12 mouse cellular contexts compared by ENCODE assay signal in the genomic region with DNA sequence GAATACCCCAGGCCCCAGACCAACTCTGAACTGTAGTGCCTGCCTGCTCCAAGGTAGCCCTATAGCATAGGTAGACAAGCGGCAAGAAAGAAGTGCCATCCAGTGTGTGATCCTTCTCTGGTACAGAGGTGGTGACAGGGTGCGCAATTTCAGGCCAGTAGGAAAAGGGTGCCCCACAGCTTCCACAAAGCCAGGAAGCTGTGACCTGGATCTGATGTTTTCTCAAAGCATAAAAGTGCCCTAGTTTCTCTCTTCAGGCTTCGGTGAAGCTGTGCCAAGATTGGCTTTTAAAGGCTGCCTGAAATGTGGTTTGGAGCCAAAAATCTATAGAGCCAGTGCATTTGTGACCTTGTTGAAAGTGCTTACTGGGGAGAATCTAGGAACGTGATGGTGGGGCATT. TPM values are rescaled to one million over a fixed set of nuclear protein-coding genes. Genes with fewer than 3 reads are reported as not detected.
DNase-seq lines count a peak whose midpoint lies in the region; ATAC-seq lines count a peak whose summit lies in the region.
"Had no signal": no experiment of that assay in that cellular context is flagged by ENCODE, and none has a peak within 500 bp of the region (broad histone marks: within the 10 kb centered on the region; RNA-seq: fewer than 3 reads in every experiment).

No protein-coding gene starts in this region.

- H3K4me3 ChIP-seq in hindbrain, embryonic 14.5 days (replicated peaks; ENCODE audit: low read length), result no peak overlapping the region
- no peak overlapping the region for H3K4me3 ChIP-seq in hindbrain, embryonic 10.5 days
- no peak overlapping the region for H3K4me3 ChIP-seq in midbrain, embryonic 15.5 days
- no peak overlapping the region for H3K4me3 ChIP-seq in midbrain, embryonic 10.5 days

- H3K9ac ChIP-seq in hindbrain, embryonic 14.5 days, result no peak overlapping the region
- no peak overlapping the region for H3K9ac ChIP-seq in midbrain, embryonic 15.5 days

- H3K4me2 ChIP-seq in hindbrain, embryonic 14.5 days (replicated peaks), result no peak overlapping the region
- H3K4me2 ChIP-seq in midbrain, embryonic 15.5 days, result no peak overlapping the region

- H3K4me1 ChIP-seq in hindbrain, embryonic 14.5 days (replicated peaks; ENCODE audit: control insufficient read depth, insufficient read depth, low read length), result peaks cover 7% of the 10 kb centered on the region; the same call in 1 of the 2 replicates
- H3K4me1 ChIP-seq in hindbrain, embryonic 10.5 days (replicated peaks), result peaks cover 12% of the 10 kb centered on the region; the same call in 1 of the 2 replicates
- peaks cover 12% of the 10 kb centered on the region for H3K4me1 ChIP-seq in midbrain, embryonic 15.5 days
- peaks cover 10% of the 10 kb centered on the region; the same call in 1 of the 2 replicates for H3K4me1 ChIP-seq in midbrain, embryonic 10.5 days

- WGBS in hindbrain, embryonic 14.5 days, result 81% methylated on average over 4 of the region's 4 CpGs
- 88% methylated on average over 4 of the region's 4 CpGs for WGBS in hindbrain, embryonic 10.5 days
- WGBS in midbrain, embryonic 15.5 days, result 79% methylated on average over 4 of the region's 4 CpGs
- WGBS in midbrain, embryonic 10.5 days, result 93% methylated on average over 4 of the region's 4 CpGs

- peak overlapping the region; percentile 61; the same call in 1 of the 2 replicates for H3K27ac ChIP-seq in hindbrain, embryonic 14.5 days
- no peak overlapping the region for H3K27ac ChIP-seq in hindbrain, embryonic 10.5 days
- peak overlapping the region; percentile 37 for H3K27ac ChIP-seq in midbrain, embryonic 15.5 days
- H3K27ac ChIP-seq in midbrain, embryonic 10.5 days (replicated peaks), result no peak overlapping the region

- DNase-seq in cerebellum, adult 18-20 months, result peak; percentile 48 to 61
- no peak for DNase-seq in cerebellum, postnatal 4 days (ENCODE audit: low spot score in 2 of 2)
- DNase-seq in hindbrain, embryonic 14.5 days (ENCODE audit: low spot score), result no peak
- no peak for DNase-seq in hindbrain, embryonic 10.5 days (ENCODE audit: low spot score)
- DNase-seq in midbrain, embryonic 10.5 days (ENCODE audit: low spot score), result no peak
- DNase-seq in retina, postnatal 1 day, result peak; percentile 58
- DNase-seq in urinary bladder, postnatal 10 days (ENCODE audit: low spot score), result no peak
- DNase-seq: liver; lung, postnatal 36 days; right cerebral cortex, postnatal 25 days had no signal

- no peaks in the 10 kb centered on the region for H3K9me3 ChIP-seq in hindbrain, embryonic 14.5 days (ENCODE audit: control insufficient read depth, low read length)
- no peaks in the 10 kb centered on the region for H3K9me3 ChIP-seq in hindbrain, embryonic 10.5 days
- no peaks in the 10 kb centered on the region for H3K9me3 ChIP-seq in midbrain, embryonic 15.5 days
- H3K9me3 ChIP-seq in midbrain, embryonic 10.5 days (replicated peaks), result no peaks in the 10 kb centered on the region

- ATAC-seq in hindbrain, embryonic 14.5 days (ENCODE audit: low FRiP score), result no peak
- no peak for ATAC-seq in midbrain, embryonic 15.5 days (replicated peaks)
- ATAC-seq: intestine, postnatal 0 days had no signal

- H3K27me3 ChIP-seq in hindbrain, embryonic 14.5 days (ENCODE audit: control insufficient read depth, insufficient read depth, low read length), result no peaks in the 10 kb centered on the region
- no peaks in the 10 kb centered on the region for H3K27me3 ChIP-seq in hindbrain, embryonic 10.5 days (ENCODE audit: insufficient read depth, poor library complexity, severe bottlenecking)
- H3K27me3 ChIP-seq in midbrain, embryonic 15.5 days (replicated peaks), result no peaks in the 10 kb centered on the region
- no peaks in the 10 kb centered on the region for H3K27me3 ChIP-seq in midbrain, embryonic 10.5 days (ENCODE audit: low read depth, poor library complexity, severe bottlenecking)

- H3K36me3 ChIP-seq in hindbrain, embryonic 14.5 days (replicated peaks; ENCODE audit: control insufficient read depth, insufficient read depth), result peaks cover 11% of the 10 kb centered on the region; the same call in 1 of the 2 replicates
- H3K36me3 ChIP-seq in hindbrain, embryonic 10.5 days, result peaks cover 60% of the 10 kb centered on the region
- H3K36me3 ChIP-seq in midbrain, embryonic 15.5 days (replicated peaks), result 0 out of 2 replicates have a peak, but pooled peaks cover 2% of the 10 kb centered on the region
- H3K36me3 ChIP-seq in midbrain, embryonic 10.5 days, result peaks cover 50% of the 10 kb centered on the region

RNA-seq across cellular contexts. Expression of a gene that starts 26.4 kb away (rescaled TPM):
- polyA plus RNA-seq in hindbrain, embryonic 14.5 days (2014; fragmentation: Nextera tagmentation; extraction: Ambion mirVana), result 32.9 and 36.3 TPM in 2 replicates
- polyA plus RNA-seq in hindbrain, embryonic 10.5 days (2016; fragmentation: Nextera tagmentation; extraction: Ambion mirVana), result 6.4 and 6.9 TPM in 2 replicates
- 45.7 and 50.0 TPM in 2 replicates for polyA plus RNA-seq in midbrain, embryonic 15.5 days (2015; fragmentation: Nextera tagmentation; extraction: Ambion mirVana)
- polyA plus RNA-seq in midbrain, embryonic 10.5 days (2016; fragmentation: Nextera tagmentation; extraction: Ambion mirVana), result 4.9 and 5.0 TPM in 2 replicates

Comparison
In these comparisons a context has a peak if more than half of its experiments do, and no peak if none do; other contexts are left out.
1. DNase-seq: peak in cerebellum, adult 18-20 months (2 of 2) and retina, postnatal 1 day (single experiment); none in cerebellum, postnatal 4 days (0 of 2), hindbrain, embryonic 14.5 days (single experiment), hindbrain, embryonic 10.5 days (single experiment), midbrain, embryonic 10.5 days (single experiment) and urinary bladder, postnatal 10 days (single experiment).
2. H3K27ac ChIP-seq: peak in hindbrain, embryonic 14.5 days (single experiment) and midbrain, embryonic 15.5 days (single experiment); none in hindbrain, embryonic 10.5 days (single experiment) and midbrain, embryonic 10.5 days (single experiment).